In genomic region chr2:19024807-19025206, GRCm38 (mm10) we compare ENCODE assay signal across 28 mouse cellular contexts. TPM values are rescaled to one million over a fixed set of nuclear protein-coding genes. Genes with fewer than 3 reads are reported as not detected.
DNase-seq lines count a peak whose midpoint lies in the region; ATAC-seq and TF ChIP-seq lines count a peak whose summit lies in the region.
"Had no signal": no experiment of that assay in that cellular context is flagged by ENCODE, and none has a peak within 500 bp of the region (broad histone marks: within the 10 kb centered on the region; RNA-seq: fewer than 3 reads in every experiment).

No protein-coding gene starts in this region.

- intact Hi-C loops in heart, postnatal 14 days (cut with DNase I) = no loop called here

- no peak for DNase-seq in heart, postnatal 14 days
- no peak for DNase-seq in midbrain, embryonic 11.5 days (ENCODE audit: low spot score, missing footprints)
- DNase-seq in 3T3-L1 (ENCODE audit: low read depth, low spot score) (peak; percentile 6), Patski (ENCODE audit: low read depth, low spot score) (peak; percentile 10)
- DNase-seq in thymus, postnatal 25 days = no peak
- DNase-seq: cerebellum, adult 8-10 months; cerebellum, postnatal 25 days; gastrocnemius, postnatal 10 days; kidney, adult 8-10 months; kidney, postnatal 10 days; layer of hippocampus, postnatal 36 days; left cerebral cortex, postnatal 4 days; liver, embryonic 13.5 days; lung, adult 2 months; lung, postnatal 10 days; right cerebral cortex, adult 18-20 months; spleen, adult 18-20 months; thymus, postnatal 36 days had no signal

- H3K36me3 ChIP-seq in heart, embryonic 15.5 days = no peaks in the 10 kb centered on the region
- no peaks in the 10 kb centered on the region for H3K36me3 ChIP-seq in midbrain, embryonic 11.5 days (ENCODE audit: control insufficient read depth, insufficient read depth, low read length)
- no peaks in the 10 kb centered on the region for H3K36me3 ChIP-seq in midbrain, embryonic 16.5 days (ENCODE audit: control insufficient read depth, insufficient read depth, low read length)
- H3K36me3 ChIP-seq: embryonic facial prominence, embryonic 10.5 days; embryonic facial prominence, embryonic 15.5 days; hindbrain, embryonic 13.5 days; liver, embryonic 13.5 days; neural tube, embryonic 15.5 days had no signal

- POLR2A ChIA-PET in Patski (lab: Charles Lee) = no interaction called here

- no peak overlapping the region for H3K4me2 ChIP-seq in heart, embryonic 15.5 days
- H3K4me2 ChIP-seq in midbrain, embryonic 11.5 days = no peak overlapping the region
- no peak overlapping the region for H3K4me2 ChIP-seq in midbrain, embryonic 16.5 days (ENCODE audit: low read length)
- H3K4me2 ChIP-seq: embryonic facial prominence, embryonic 15.5 days; forebrain, embryonic 13.5 days; hindbrain, embryonic 13.5 days; liver, embryonic 13.5 days; neural tube, embryonic 15.5 days had no signal

- CTCF ChIA-PET in Patski (lab: Charles Lee) = interaction anchor here (1.2 kb wide), 2 partner anchors 11 kb away, joined by 4 read pairs; no protein-coding TSS in a partner anchor

- TF ChIP-seq CTCF in Patski (IDR thresholded peaks at IDR 0.05) = no peak

- 40% methylated on average over 2 of the region's 2 CpGs for WGBS in heart, embryonic 15.5 days
- 73% methylated on average over 2 of the region's 2 CpGs for WGBS in midbrain, embryonic 11.5 days
- 80% methylated on average over 2 of the region's 2 CpGs for WGBS in midbrain, embryonic 16.5 days

- H3K4me1 ChIP-seq in heart, embryonic 15.5 days (replicated peaks) = peaks cover 13% of the 10 kb centered on the region
- H3K4me1 ChIP-seq in midbrain, embryonic 11.5 days (ENCODE audit: control insufficient read depth, insufficient read depth, low read length) = no peaks in the 10 kb centered on the region
- no peaks in the 10 kb centered on the region for H3K4me1 ChIP-seq in midbrain, embryonic 16.5 days (ENCODE audit: control insufficient read depth, insufficient read depth, low read length)
- H3K4me1 ChIP-seq: embryonic facial prominence, embryonic 10.5 days; embryonic facial prominence, embryonic 15.5 days; forebrain, embryonic 13.5 days; hindbrain, embryonic 13.5 days; liver, embryonic 13.5 days; neural tube, embryonic 15.5 days had no signal

- H3K27me3 ChIP-seq in heart, embryonic 15.5 days = no peaks in the 10 kb centered on the region
- no peaks in the 10 kb centered on the region for H3K27me3 ChIP-seq in midbrain, embryonic 11.5 days (ENCODE audit: control insufficient read depth, insufficient read depth, low read length)
- no peaks in the 10 kb centered on the region for H3K27me3 ChIP-seq in midbrain, embryonic 16.5 days (ENCODE audit: control insufficient read depth, insufficient read depth, low read depth, low read length)
- H3K27me3 ChIP-seq in Patski = no peaks in the 10 kb centered on the region
- H3K27me3 ChIP-seq: CH12.LX; embryonic facial prominence, embryonic 15.5 days; forebrain, embryonic 13.5 days; hindbrain, embryonic 13.5 days; liver, embryonic 13.5 days; neural tube, embryonic 15.5 days had no signal

- no peaks in the 10 kb centered on the region for H3K9me3 ChIP-seq in heart, embryonic 15.5 days (replicated peaks)
- no peaks in the 10 kb centered on the region for H3K9me3 ChIP-seq in midbrain, embryonic 11.5 days (ENCODE audit: control insufficient read depth, low read length)
- no peaks in the 10 kb centered on the region for H3K9me3 ChIP-seq in midbrain, embryonic 16.5 days (replicated peaks; ENCODE audit: control insufficient read depth, low read length, poor library complexity, severe bottlenecking)
- H3K9me3 ChIP-seq: embryonic facial prominence, embryonic 10.5 days; embryonic facial prominence, embryonic 15.5 days; forebrain, embryonic 13.5 days; hindbrain, embryonic 13.5 days; liver, embryonic 13.5 days; neural tube, embryonic 15.5 days had no signal

- in situ Hi-C loops in Patski (cut with MboI; ENCODE audit: low pct_unique_long_range_greater_than_20kb) = no loop called here

- no peak overlapping the region for H3K9ac ChIP-seq in heart, embryonic 15.5 days
- no peak overlapping the region for H3K9ac ChIP-seq in midbrain, embryonic 11.5 days (ENCODE audit: low read length)
- H3K9ac ChIP-seq in midbrain, embryonic 16.5 days (ENCODE audit: low read depth, low read length) = no peak overlapping the region
- H3K9ac ChIP-seq: embryonic facial prominence, embryonic 15.5 days; forebrain, embryonic 13.5 days; hindbrain, embryonic 13.5 days; liver, embryonic 13.5 days; neural tube, embryonic 15.5 days had no signal

- no peak overlapping the region for H3K4me3 ChIP-seq in heart, embryonic 15.5 days
- no peak overlapping the region for H3K4me3 ChIP-seq in midbrain, embryonic 11.5 days (ENCODE audit: low read depth, low read length)
- no peak overlapping the region for H3K4me3 ChIP-seq in midbrain, embryonic 16.5 days (ENCODE audit: low read depth, low read length)
- H3K4me3 ChIP-seq: embryonic facial prominence, embryonic 10.5 days; embryonic facial prominence, embryonic 15.5 days; forebrain, embryonic 13.5 days; hindbrain, embryonic 13.5 days; liver, embryonic 13.5 days; neural tube, embryonic 15.5 days had no signal

- peak overlapping the region; percentile 49; the same call in 1 of the 2 replicates for H3K27ac ChIP-seq in heart, embryonic 15.5 days
- no peak overlapping the region for H3K27ac ChIP-seq in midbrain, embryonic 11.5 days (ENCODE audit: low read depth, low read length)
- no peak overlapping the region for H3K27ac ChIP-seq in midbrain, embryonic 16.5 days (ENCODE audit: low read length)
- H3K27ac ChIP-seq: embryonic facial prominence, embryonic 10.5 days; embryonic facial prominence, embryonic 15.5 days; forebrain, embryonic 13.5 days; hindbrain, embryonic 13.5 days; liver, embryonic 13.5 days; macrophage; neural tube, embryonic 15.5 days had no signal

- 0 out of 2 replicates have a peak, but pooled peaks have one; percentile 47 for ATAC-seq in heart, embryonic 15.5 days (replicated peaks; ENCODE audit: insufficient number of reproducible peaks, insufficient read depth, low FRiP score, low read depth)
- ATAC-seq in midbrain, embryonic 11.5 days (ENCODE audit: low FRiP score) = peak; percentile 50; the same call in 1 of the 2 replicates
- ATAC-seq in midbrain, embryonic 16.5 days = no peak
- no peak for ATAC-seq in Patski
- ATAC-seq: forebrain, embryonic 13.5 days; intestine, embryonic 16.5 days had no signal

RNA-seq across cellular contexts. Expression of gene 4930426L09Rik, which starts 26.7 kb away (rescaled TPM):
- polyA plus RNA-seq in heart, embryonic 15.5 days (2015; fragmentation: Nextera tagmentation; extraction: Ambion mirVana) = 0.16 and 0.30 TPM in 2 replicates
- under 1 TPM in 1 of 2 experiments, not detected in 1; 0.34 TPM for total RNA-seq in heart, postnatal 14 days (2021)
- 0.29 and 0.38 TPM in 2 replicates for polyA plus RNA-seq in midbrain, embryonic 11.5 days (2014; fragmentation: Nextera tagmentation; extraction: Ambion mirVana)
- polyA plus RNA-seq in midbrain, embryonic 16.5 days (2015; fragmentation: Nextera tagmentation; extraction: Ambion mirVana) = 0.32 and 0.53 TPM in 2 replicates
- polyA plus RNA-seq in Patski (2021) = 0.53 TPM

RNA-seq across cellular contexts. Expression of gene Pip4k2a, which starts 26.9 kb away (rescaled TPM):
- polyA plus RNA-seq in heart, embryonic 15.5 days (2015; fragmentation: Nextera tagmentation; extraction: Ambion mirVana) = 6.1 and 9.1 TPM in 2 replicates
- total RNA-seq in heart, postnatal 14 days (2021) = 10 to 100 TPM in 1 of 2 experiments, 1 to 10 TPM in 1; 9.0 to 10.3 TPM
- 9.7 and 11.5 TPM in 2 replicates for polyA plus RNA-seq in midbrain, embryonic 11.5 days (2014; fragmentation: Nextera tagmentation; extraction: Ambion mirVana)
- polyA plus RNA-seq in midbrain, embryonic 16.5 days (2015; fragmentation: Nextera tagmentation; extraction: Ambion mirVana) = 10.0 and 10.2 TPM in 2 replicates
- polyA plus RNA-seq in Patski (2021) = 17.6 TPM

Comparison
In these comparisons a context has a peak if more than half of its experiments do, and no peak if none do; other contexts are left out.
1. ATAC-seq: peak in heart, embryonic 15.5 days (single experiment) and midbrain, embryonic 11.5 days (single experiment); none in midbrain, embryonic 16.5 days (single experiment) and Patski (single experiment).
2. DNase-seq: peak in 3T3-L1 (single experiment) and Patski (single experiment); none in heart, postnatal 14 days (0 of 2), midbrain, embryonic 11.5 days (single experiment) and thymus, postnatal 25 days (single experiment).